Mouse (Mus musculus): ENCODE measurements around the gene Arpc1b.

- TF ChIP-seq CTCF (IDR thresholded peaks at IDR 0.05; ENCODE audit: extremely low read depth, insufficient read length, insufficient replicate concordance, low read depth, low read length) (peak; percentile 72; the same call in 1 of the 2 replicates), POLR2A (IDR thresholded peaks at IDR 0.05; ENCODE audit: low read depth, low read length) (no peak)
Measured at GRCm38 (mm10) chr5:145119385-145119784, 5.4 kb downstream of the Arpc1b start.

Measured in small intestine, adult 2 months (tissue).